Mouse (Mus musculus): Measurements from ENCODE around the gene Myom1.

GRCm38 (mm10) chr17:71065127-71065526, 62.7 kb downstream of the Myom1 start:
- TF ChIP-seq CTCF (IDR thresholded peaks at IDR 0.05; ENCODE audit: borderline replicate concordance, insufficient read depth, low read depth, low read length) (no peak), POLR2A (IDR thresholded peaks at IDR 0.05; ENCODE audit: borderline replicate concordance, insufficient read depth, low read length) (no peak)

Data from cerebellum, adult 2 months (tissue).